Mouse (Mus musculus) gastrocnemius, postnatal 25 days (tissue): ENCODE data around the gene Tex38. TPM values are rescaled to one million over a fixed set of nuclear protein-coding genes. Genes with fewer than 3 reads are reported as not detected.

Experiments
- DNase-seq: peaks from one replicate; pipeline ENCODE4 v3.0.0; 2022
- long read RNA-seq, 2 experiments: library from polyadenylated mRNA; stranded (forward); transcript quantifications; one replicate each; pipeline ENCODE4 v2.0.0; 2021
- total RNA-seq, 2 experiments: library from RNA; stranded (reverse); gene quantifications; 1 replicate in 1 of 2; 2 replicates in 1 of 2; pipeline ENCODE4 v1.2.3; 2021

The Tex38 gene
- 1 to 10 TPM; 1.2 to 1.3 TPM for total RNA-seq
- long read RNA-seq, experiment 1, result 0 reads
- long read RNA-seq, experiment 2, partial matches to known transcripts, result 0 of 1 reads
- long read RNA-seq, experiment 2, other reads (novel, unspliced or antisense), result 1 of 1 reads

- DNase-seq, result no peak
These were observed at the start of gene Tex38 for GRCm38 (mm10) chr4:115780918-115781317. Tex38 (minus strand) TSS chr4:115781018.

- DNase-seq, result no peak
These were observed 49.7 kb upstream of the Tex38 start for GRCm38 (mm10) chr4:115830491-115830890.

GRCm38 (mm10) chr4:115828572-115828902, 47.7 kb upstream of the Tex38 start:
- DNase-seq, result no peak

GRCm38 (mm10) chr4:115827888-115828571, 47.2 kb upstream of the Tex38 start, which contains the start of gene Mob3c:
Mob3c (plus strand) TSS chr4:115828092.
- peak; percentile 87 for DNase-seq

- no peak for DNase-seq
These were observed 46.7 kb upstream of the Tex38 start for GRCm38 (mm10) chr4:115827535-115827887.

- DNase-seq, result no peak
These were observed 46.2 kb upstream of the Tex38 start for GRCm38 (mm10) chr4:115827066-115827465.

- no peak for DNase-seq
These were observed 44.5 kb upstream of the Tex38 start for GRCm38 (mm10) chr4:115825271-115825670.

GRCm38 (mm10) chr4:115824178-115824577, 43.4 kb upstream of the Tex38 start:
- no peak for DNase-seq

GRCm38 (mm10) chr4:115821928-115822327, 41.1 kb upstream of the Tex38 start:
- DNase-seq, result no peak

GRCm38 (mm10) chr4:115821431-115821830, 40.6 kb upstream of the Tex38 start:
- DNase-seq, result no peak

GRCm38 (mm10) chr4:115820944-115821343, 40.1 kb upstream of the Tex38 start:
- DNase-seq, result no peak

GRCm38 (mm10) chr4:115820199-115820598, 39.4 kb upstream of the Tex38 start:
- DNase-seq, result no peak

- no peak for DNase-seq
These were observed 34.8 kb upstream of the Tex38 start for GRCm38 (mm10) chr4:115815606-115816005.

GRCm38 (mm10) chr4:115812326-115812725, 31.5 kb upstream of the Tex38 start:
- no peak for DNase-seq

- DNase-seq, result no peak
These were observed 19.2 kb upstream of the Tex38 start for GRCm38 (mm10) chr4:115799981-115800380.

GRCm38 (mm10) chr4:115795360-115795759, 14.5 kb upstream of the Tex38 start:
- DNase-seq, result no peak

- no peak for DNase-seq
These were observed 10.0 kb upstream of the Tex38 start for GRCm38 (mm10) chr4:115790864-115791263.

GRCm38 (mm10) chr4:115785511-115786034, 4.8 kb upstream of the Tex38 start:
- DNase-seq, result no peak

- DNase-seq, result peak; percentile 71
These were observed 4.1 kb upstream of the Tex38 start, which contains the start of gene Atpaf1 for GRCm38 (mm10) chr4:115784769-115785510. Atpaf1 (plus strand) TSS chr4:115784812.

GRCm38 (mm10) chr4:115782026-115782805, 1.4 kb upstream of the Tex38 start:
- DNase-seq, result no peak

GRCm38 (mm10) chr4:115780269-115780668, 549 bp downstream of the Tex38 start:
- DNase-seq, result no peak

GRCm38 (mm10) chr4:115777627-115778026, 3.2 kb downstream of the Tex38 start:
- no peak for DNase-seq
